ENCODE assay signal across 11 mouse cellular contexts in the genomic region with DNA sequence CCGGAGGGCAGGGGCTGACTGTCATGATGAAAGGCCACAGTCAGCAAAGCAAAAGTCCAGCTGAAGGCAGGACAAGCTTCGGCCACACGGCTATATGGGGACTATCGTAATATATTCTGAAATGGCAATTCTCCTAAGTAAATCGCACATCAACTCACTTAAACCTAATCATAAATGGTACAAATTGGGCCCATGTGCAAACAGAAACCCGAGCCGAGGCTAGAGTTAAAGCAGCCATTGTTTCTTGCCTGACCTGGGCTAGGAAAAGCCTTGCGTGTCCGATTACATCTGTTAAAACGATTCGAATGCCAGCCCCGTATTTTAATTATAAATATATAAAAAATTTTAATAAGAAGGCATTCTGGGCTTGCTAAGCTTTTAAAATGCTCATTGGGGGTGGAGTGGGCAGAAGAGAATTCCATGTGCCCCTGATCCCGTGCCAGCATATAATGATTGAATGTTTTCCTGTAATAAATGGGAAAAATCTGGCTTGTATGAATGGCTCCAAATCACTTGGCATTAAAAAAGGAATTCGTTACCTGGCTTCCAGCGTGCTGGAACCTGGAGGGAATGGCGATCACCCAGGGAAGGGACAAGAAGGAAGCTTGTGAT.
DNase-seq lines count a peak whose midpoint lies in the region; ATAC-seq lines count a peak whose summit lies in the region.
"Had no signal": no experiment of that assay in that cellular context is flagged by ENCODE, and none has a peak within 500 bp of the region (broad histone marks: within the 10 kb centered on the region; RNA-seq: fewer than 3 reads in every experiment).

No protein-coding gene starts in this region.

- H3K4me2 ChIP-seq in neural tube, embryonic 13.5 days = no peak overlapping the region
- H3K4me2 ChIP-seq: heart, embryonic 11.5 days had no signal

- no peak overlapping the region for H3K4me3 ChIP-seq in neural tube, embryonic 13.5 days
- H3K4me3 ChIP-seq: erythroblast, embryonic 14.5 days had no signal

- H3K27ac ChIP-seq in neural tube, embryonic 13.5 days (replicated peaks) = peak overlapping the region; percentile 80

- peak overlapping the region; percentile 41 for H3K9ac ChIP-seq in neural tube, embryonic 13.5 days

- H3K9me3 ChIP-seq in neural tube, embryonic 13.5 days = no peaks in the 10 kb centered on the region

- no peaks in the 10 kb centered on the region for H3K27me3 ChIP-seq in neural tube, embryonic 13.5 days

- WGBS in neural tube, embryonic 13.5 days = 52% methylated on average over 16 of the region's 16 CpGs

- H3K4me1 ChIP-seq in neural tube, embryonic 13.5 days (replicated peaks) = peaks cover 32% of the 10 kb centered on the region

- DNase-seq in layer of hippocampus, adult 11-12 months (ENCODE audit: low spot score) = peak; percentile 30
- no peak for DNase-seq in layer of hippocampus, adult 9-10 months (ENCODE audit: low spot score)
- peak; percentile 64 for DNase-seq in forelimb bud, embryonic 11.5 days (ENCODE audit: low read depth, low spot score)
- DNase-seq in layer of hippocampus, adult 9-11 months = peak; percentile 29
- DNase-seq in right cerebral cortex, adult 2 months (ENCODE audit: low spot score in 2 of 2) = no peak
- no peak for DNase-seq in gastrocnemius, postnatal 25 days
- DNase-seq: kidney, adult 2 months; thymus, postnatal 36 days had no signal

- H3K36me3 ChIP-seq in neural tube, embryonic 13.5 days = no peaks in the 10 kb centered on the region

- ATAC-seq in neural tube, embryonic 13.5 days (ENCODE audit: low read depth) = no peak

Comparison
In these comparisons a context has a peak if more than half of its experiments do, and no peak if none do; other contexts are left out.
1. DNase-seq: peak in layer of hippocampus, adult 11-12 months (single experiment), forelimb bud, embryonic 11.5 days (single experiment) and layer of hippocampus, adult 9-11 months (single experiment); none in layer of hippocampus, adult 9-10 months (single experiment), right cerebral cortex, adult 2 months (0 of 2) and gastrocnemius, postnatal 25 days (single experiment).